Mouse (Mus musculus) stomach, postnatal 0 days (tissue): ENCODE data around the gene Ciao2a.

ENCODE experiments used
- CTCF ChIP-seq: IDR thresholded peaks from 2 replicates; pipeline ENCODE4 v1.5.1; 2016; ENCODE audit warnings: antibody characterized with exemption, low read depth, mild to moderate bottlenecking, moderate library complexity
- EP300 ChIP-seq: optimal IDR thresholded peaks from 2 replicates; pipeline ENCODE3; 2016; ENCODE audit warnings: antibody characterized with exemption

GRCm38 (mm10) chr9:66119498-66119897, 6.9 kb upstream of the Ciao2a start:
- TF ChIP-seq CTCF (no peak), EP300 (no peak)
